Mouse (Mus musculus) spleen, adult 12 weeks (tissue): Measurements from ENCODE around the gene Msh4.
A peak's percentile ranks its signal among the peaks of the same experiment; 100 is the strongest.

Experiments used
- DNase-seq: peaks from one replicate; pipeline ENCODE4 v3.0.0; 2022; ENCODE audit warnings: low spot score

Msh4 gene

DNA sequence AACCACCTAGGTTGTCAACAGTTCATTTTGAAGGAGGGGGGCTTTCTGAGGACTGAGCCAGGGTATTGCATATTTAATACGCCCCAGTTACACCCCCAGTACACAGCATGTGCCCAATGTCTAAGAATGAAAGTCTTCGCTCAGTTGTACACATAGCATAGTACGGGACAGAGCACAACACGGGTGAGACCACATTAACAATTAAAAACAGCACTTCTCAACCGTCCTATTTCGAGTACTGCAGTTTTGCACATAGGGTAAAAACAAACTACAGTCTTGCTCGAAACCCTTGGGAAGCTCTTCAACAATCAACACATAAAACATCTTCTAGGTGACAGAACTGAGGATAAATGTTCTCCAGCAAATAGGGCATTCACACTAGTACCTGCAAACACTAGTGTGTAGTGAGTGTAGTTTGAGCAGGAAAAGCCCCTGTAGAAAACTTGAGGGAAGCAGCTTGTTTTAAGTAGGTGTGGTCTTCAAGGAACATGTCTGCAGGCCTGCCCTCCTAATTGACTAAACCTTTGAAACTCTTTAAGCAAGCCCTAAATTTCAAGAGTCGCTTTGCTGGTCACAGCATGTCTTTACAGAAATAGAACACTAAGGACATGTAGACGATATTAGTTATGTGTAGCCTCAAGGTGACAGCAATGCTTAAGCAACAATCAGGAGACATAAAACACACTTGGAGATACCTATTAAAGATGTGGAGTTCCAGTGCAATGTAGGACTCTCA is at the start of gene Msh4:
Gene Msh4, minus strand, starts transcription at position 3 of the 736 bp plus-strand sequence.
- no peak for DNase-seq

DNA sequence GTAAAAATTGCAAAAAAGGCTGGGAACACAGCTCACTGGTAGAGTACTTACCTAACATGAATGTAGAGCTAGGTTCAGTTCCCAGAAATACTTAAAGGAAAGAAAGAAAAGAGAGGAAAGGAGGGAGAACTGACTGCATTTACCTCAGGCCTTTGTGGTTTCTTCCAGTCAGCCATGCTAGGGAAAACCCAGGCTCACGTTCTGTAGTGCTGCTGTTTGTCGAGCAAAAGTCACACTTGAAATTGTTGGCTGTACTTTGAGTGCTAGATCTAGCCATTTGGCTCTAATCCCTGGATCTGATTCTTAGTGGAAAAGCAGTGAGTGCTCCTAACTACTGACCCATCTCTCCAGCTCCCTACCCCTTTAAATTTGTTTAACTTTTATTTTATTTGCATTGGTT is 42.2 kb upstream of the Msh4 start:
- no peak for DNase-seq

DNA sequence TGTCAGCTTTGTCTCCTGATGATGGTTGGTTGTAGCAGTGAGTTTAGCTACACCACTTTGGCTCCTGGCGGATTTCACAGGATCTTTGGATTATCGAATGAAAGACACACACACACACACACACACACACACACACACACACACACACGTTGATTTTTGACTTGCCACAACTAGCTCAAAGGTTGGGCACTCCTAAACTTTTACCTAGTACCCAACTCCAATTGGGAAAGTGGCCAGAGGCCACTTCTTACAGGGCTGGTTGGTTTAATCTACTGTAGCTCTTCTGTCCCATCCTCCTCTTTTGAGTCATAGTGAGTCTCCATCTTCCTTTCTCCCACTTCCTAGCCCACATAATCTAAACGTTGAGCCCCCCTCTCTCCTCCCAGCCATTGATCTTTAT is 41.3 kb upstream of the Msh4 start:
- DNase-seq = no peak

DNA sequence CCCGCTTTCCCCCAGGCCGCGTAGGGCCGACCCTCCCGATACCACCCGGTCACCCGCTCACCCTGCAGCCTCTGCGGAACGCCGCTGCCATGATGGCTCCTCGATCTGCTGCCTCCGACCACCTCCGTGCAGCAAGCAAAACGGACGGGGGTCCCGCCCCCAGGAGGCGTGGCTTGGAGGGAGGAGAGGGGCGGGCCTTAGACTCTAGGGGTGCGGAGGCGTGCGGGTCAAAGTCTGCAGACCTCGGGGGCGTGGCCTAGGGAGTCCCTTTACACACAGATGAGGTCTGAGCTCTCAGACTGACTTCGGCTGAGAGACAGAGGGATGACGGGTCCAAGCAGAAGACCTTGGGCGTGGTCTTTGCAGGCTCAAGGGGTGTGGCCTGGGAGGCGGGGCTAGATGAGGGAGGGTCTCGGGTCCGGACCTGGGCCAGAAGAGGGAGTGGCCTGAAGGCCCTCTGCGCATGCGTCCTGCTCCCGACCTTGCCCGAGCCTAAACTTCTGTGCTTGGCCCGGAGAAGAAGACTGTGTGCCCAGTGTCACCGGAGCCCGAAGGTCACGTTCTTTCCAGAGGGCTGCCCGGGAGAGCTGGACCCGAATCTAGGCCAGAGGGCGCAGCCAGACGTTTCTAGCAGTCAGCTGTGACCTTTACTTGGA is 38.5 kb upstream of the Msh4 start, which contains the start of gene Acadm:
Gene Acadm, minus strand, starts transcription at position 298 of the 656 bp plus-strand sequence.
- DNase-seq = peak; percentile 96

GRCm38 (mm10) chr3:153943901-153944334 is 38.0 kb upstream of the Msh4 start:
- no peak for DNase-seq

- DNase-seq = no peak
These were observed 37.2 kb upstream of the Msh4 start for GRCm38 (mm10) chr3:153943003-153943640.

GRCm38 (mm10) chr3:153941613-153942012 is 35.7 kb upstream of the Msh4 start:
- no peak for DNase-seq

DNA sequence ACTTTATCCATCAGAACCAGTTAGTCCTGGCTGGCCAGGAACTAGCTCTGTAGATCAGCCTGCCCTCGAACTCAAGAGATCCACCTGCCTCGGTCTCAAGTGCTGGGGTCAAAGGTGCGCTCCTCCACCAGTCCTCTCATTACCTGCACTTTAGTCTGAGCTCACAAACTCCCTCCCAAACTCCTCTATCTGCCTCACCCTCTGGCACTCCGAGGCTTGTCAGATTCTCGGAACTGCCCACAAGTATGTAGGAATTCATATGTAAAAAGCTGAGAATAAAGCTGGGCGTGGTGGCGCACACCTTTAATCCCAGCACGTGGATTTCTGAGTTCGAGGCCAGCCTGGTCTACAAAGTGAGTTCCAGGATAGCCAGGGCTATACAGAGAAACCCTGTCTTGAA is 34.5 kb upstream of the Msh4 start:
- DNase-seq = no peak

- no peak for DNase-seq
These were observed 34.1 kb upstream of the Msh4 start for GRCm38 (mm10) chr3:153940021-153940420.

- DNase-seq = no peak
These were observed 31.3 kb upstream of the Msh4 start for GRCm38 (mm10) chr3:153937116-153937810.

DNA sequence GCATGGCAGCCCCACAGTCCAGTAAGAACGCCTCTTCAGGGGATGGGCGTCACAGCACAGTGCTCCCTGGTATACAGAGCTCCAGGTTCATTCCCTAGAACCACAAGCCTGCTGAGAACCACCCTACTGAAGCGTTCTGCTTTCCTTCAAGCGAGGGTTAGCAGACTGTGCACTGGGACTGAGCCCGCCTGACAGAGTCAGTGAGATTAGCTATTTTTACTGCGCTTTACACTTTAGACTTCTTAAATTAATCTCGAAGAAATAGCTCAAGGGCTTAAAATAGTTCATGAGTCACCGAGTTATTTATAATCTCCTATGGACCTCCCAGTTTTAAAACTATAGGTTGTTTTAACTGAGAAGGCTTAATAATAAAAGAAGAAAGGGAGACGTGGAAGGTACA is 29.9 kb upstream of the Msh4 start:
- DNase-seq = no peak

DNA sequence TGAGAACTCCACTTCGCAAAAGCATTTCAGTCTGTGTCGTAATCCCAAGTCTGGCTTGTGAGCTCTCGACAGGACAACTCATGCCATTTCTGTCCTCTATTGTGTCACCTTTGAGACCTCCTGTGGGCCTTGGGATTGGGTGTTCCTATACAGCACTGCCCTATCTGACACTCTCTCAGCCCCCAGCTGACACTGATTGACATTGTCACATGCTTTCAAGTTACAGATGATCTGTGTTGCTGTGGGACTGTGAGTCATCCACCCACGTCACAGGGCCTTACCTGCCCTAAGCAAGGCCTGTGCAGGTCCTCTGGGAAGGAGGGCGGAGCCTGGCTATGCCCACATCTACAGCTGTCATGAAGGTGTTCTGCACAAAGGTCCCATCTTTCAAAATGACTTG is 26.5 kb upstream of the Msh4 start:
- DNase-seq = no peak

GRCm38 (mm10) chr3:153929526-153929925 is 23.6 kb upstream of the Msh4 start:
- DNase-seq = no peak

- no peak for DNase-seq
These were observed 20.4 kb upstream of the Msh4 start for GRCm38 (mm10) chr3:153926333-153926732.

DNA sequence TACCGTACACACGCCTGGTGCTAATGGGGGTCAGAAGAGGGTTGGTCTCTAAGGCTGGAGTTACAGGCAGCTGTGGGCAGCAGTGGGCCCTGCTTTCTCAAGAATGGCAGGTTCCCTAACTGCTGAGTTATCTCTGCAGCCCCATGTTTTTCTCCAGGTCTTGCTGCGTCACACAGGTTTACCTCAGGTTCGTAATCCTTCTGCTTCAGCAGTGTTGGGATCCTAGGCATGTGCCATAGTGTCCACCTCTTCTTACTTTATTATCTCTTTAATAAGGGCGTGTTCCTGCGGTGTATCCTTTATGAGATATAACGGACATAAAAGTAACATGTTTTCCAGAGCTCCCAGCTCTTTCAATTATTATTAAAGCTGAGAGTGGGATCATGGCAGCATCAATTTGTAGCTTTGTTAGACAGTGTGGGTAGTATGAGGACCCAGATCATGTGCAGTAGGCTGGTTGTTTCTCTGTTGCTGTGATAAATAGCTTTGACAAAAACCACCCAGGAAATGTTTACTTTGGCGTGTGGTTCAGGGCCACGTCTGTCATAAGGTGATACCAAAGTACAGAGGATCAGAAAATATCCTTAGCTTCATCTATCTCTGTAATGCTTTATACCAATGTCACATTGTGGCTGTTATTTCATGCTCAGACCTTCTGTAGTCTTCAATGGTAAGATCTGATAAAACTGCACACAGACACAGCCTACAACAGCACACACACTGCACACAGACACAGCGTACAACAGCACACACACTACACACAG is 15.4 kb upstream of the Msh4 start:
- DNase-seq = no peak

- no peak for DNase-seq
These were observed 11.3 kb upstream of the Msh4 start for GRCm38 (mm10) chr3:153917200-153917599.

DNA sequence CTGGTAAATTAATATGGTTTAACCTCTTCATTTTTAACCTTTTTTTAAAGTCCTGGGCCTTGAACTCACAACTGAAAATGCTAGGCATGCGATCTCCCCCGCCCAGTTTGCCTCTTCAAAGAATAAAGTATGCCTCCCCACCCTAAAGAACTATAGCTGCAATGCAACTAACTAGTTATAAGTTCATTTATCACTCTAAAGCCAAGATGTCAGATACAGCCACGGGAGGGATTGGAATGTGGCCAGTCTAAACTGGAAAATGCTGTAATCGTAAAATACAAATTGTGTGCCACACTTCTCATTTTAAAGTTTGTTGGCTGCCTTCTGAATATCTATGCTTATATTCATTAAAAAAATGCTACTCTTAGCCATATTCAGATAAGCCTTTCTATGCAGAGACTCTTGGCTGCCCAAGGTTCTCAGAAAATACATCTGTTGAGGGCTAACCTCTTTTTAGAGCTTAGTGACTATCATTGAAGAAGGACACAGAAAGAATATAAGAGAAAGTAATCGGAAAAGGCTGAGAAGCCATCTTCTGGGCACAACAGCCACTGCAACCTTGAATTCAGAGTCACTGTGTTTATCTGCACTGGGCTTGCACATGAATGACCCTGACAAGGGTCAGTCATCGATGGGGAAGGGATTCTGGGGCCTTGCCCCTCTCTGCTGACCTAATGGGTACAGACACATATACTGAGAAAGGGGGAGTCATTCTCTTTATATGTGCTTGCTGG is 7.7 kb upstream of the Msh4 start:
- no peak for DNase-seq

DNA sequence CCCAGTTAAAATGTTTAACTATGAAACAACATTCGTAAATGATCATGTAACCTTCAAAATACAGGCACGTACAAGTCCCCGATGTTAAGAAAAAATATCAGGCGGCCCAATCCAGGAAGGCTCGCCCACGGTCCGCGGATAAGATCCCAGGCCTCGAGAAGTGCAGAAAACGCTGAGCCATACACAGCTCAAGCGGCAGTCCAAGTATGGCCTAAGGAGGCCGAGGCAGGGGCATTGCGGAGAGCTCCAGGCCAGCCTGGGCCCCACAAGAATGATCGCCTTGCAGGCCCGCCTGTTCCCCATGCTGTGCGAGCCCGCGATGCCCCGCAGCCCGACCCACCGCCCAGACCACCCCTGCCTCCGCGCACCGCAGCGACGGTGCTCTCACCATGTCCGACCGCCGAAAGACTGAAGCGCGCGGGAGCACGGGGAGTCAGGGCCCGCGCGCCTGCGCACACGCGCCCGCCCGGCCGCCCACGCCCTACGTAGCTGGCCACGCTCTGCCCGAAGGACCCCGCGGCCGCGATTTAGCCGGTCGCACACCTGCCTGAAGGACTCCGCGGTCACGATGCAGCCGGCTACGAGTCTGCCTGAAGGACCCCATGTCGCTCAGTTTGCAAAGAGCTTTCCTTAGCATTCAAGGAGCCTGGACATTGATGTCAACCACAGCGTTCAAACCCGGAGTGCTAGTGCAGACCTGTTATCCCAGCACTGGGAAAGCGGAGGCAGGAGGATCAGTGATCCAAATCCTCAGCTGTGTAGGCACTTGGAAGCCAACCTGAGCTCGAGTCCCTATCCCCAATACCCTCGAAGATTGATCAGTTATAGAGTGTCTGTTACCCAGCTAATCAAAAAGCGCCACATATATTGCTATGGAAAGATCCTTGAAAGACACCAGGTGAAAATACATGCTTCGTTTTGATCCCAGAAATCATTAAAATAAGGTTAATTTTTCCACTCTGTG is 6.9 kb upstream of the Msh4 start, which contains the start of gene Rabggtb:
Gene Rabggtb, minus strand, starts transcription at position 464 of the 964 bp plus-strand sequence.
- DNase-seq = peak; percentile 91

DNA sequence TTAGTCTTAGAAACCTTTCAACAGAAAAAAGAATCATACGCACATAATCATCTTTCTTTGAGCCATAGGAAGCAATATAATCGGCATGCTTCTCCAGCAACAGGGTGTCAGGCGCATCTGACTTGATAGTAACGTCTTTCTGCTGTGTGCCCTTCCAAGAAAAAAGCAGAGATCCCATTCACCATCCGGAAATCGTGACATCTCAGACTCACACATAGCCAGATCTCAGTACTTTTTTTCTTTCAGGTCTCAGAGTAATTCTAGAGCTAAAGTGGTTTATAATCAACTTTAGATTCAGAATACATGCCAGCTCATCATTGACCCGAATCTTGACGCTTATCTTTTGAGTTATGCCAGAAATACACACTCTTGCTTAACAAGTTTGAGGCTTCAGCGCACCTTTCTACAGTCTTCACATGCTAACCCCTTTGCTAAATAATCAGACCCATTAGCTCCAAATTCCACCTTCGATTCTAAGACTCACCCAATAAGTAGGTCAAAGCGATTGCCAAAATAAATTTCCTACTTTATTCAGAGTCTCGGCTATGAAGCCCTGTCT is 6.0 kb upstream of the Msh4 start:
- DNase-seq = no peak
